Mouse (Mus musculus) bone marrow macrophage, adult 2 months (primary cell): ENCODE results near the gene Myl10.

ENCODE experiments used
- CTCF ChIP-seq: IDR thresholded peaks from 2 replicates; pipeline ENCODE4 v1.5.1; 2012; ENCODE audit warnings: low read depth, mild to moderate bottlenecking, low read length, moderate library complexity
- POLR2A ChIP-seq: IDR thresholded peaks from 2 replicates; pipeline ENCODE4 v1.6.1; 2012; ENCODE audit warnings: mild to moderate bottlenecking, low read depth, low read length, borderline replicate concordance

DNA sequence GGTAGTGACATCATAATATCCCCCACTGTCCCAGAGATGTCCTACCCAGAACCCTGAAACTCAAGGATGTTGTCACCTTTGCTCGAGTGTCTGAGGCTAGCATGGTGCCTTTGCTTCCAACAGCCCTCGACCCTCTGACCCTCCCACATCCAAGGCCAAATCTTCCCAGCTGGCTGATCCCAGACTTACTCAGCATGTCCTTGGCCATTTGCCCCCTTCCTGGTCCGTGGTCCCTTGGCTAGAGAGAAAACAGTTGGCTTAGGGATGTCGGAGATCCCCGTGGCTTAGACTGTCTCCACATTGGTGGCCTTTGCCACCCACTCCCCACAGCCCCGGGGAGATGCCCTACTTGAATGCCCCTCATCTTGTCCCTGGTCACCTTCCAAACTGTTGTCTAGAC, 4.1 kb upstream of the Myl10 start:
- TF ChIP-seq POLR2A (no peak), CTCF (no peak)
